Mouse (Mus musculus): ENCODE results near the gene Wdr89.

Gene Wdr89

GRCm38 (mm10) chr12:75668221-75668620, 1.1 kb downstream of the Wdr89 start:
- DNase-seq: no peak

GRCm38 (mm10) chr12:75666939-75667338, 2.4 kb downstream of the Wdr89 start:
- DNase-seq: no peak

DNA sequence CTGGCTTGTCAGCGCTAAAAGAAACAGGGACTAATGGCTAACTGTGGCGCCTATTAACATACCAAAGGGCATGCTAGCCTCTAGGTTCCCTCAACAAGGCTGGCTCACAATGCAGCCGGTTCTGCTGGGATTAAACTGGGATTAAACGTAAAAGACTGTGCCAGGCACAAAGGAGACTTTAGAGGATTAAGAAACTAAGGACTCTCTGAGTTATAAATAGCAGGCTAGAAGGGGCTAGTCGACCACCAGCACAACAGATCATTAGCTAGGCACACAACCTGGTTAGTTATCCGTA, 4.9 kb downstream of the Wdr89 start:
- peak; percentile 16 to 41 for DNase-seq

DNA sequence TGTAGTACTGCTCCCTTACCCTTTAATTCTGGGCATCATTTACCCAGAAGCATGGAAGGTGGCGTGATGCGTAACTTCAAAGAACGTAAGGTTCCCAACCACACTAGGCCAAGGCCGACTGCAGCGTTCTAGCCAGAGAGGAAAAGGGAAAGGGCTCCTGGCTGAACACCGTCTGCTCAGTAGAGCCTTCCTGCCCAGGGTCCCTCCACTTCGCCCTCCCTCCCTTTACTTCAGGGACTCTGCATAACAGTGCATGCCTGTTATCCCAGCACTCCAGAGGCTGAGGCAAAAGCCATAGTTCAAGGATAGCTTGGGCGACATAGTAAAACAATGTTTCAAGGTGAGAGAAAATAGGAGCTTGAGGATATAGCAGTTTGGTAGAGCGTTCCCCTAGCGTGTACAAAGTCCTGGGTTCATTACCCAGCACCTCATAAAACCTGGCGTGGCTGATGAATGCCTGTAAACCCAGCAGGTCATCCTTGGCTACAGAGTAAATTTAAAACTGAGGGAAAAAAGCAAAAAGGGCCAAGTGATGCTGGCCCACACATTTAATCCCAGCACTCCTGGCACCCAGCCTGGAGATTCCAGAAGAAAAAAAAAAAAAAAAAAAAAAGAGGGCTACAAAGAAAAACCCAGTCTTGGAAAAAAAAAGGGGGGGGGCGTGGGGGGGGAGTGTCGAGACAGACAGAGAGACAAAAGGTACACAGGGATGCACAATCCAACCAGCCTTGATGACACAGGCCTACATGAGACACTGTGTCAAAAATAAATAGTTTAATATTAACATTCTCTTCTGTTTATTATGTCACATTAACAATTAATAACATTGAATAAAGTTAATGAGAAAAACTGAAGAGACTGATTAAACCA, 5.5 kb downstream of the Wdr89 start:
- DNase-seq: peak; percentile 27 to 50

GRCm38 (mm10) chr12:75662376-75662775, 7.0 kb downstream of the Wdr89 start:
- DNase-seq: no peak

- DNase-seq: no peak
These were observed 10.9 kb downstream of the Wdr89 start for GRCm38 (mm10) chr12:75658403-75658802.

DNA sequence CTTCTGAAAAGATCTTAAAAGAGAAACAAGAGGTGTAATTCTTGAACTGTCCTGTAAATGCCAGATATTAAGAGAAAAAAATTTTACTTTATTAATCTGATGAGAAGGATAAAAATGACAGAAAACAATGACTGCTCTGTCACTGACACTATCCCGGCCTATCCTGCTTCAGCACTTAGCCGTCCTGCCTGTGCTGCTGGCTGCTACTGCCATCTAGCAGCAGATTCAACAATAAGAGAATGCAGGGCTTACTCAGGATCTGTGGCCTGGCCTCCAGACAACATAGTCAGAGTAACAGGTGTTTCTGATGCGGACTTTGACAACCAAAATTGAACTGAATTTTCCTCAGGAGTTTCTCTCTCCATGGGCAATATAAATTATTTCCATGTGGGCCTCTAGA, 12.8 kb downstream of the Wdr89 start:
- DNase-seq: peak; percentile 47 to 65

- no peak for DNase-seq
These were observed 15.0 kb downstream of the Wdr89 start for GRCm38 (mm10) chr12:75654247-75654801.

DNA sequence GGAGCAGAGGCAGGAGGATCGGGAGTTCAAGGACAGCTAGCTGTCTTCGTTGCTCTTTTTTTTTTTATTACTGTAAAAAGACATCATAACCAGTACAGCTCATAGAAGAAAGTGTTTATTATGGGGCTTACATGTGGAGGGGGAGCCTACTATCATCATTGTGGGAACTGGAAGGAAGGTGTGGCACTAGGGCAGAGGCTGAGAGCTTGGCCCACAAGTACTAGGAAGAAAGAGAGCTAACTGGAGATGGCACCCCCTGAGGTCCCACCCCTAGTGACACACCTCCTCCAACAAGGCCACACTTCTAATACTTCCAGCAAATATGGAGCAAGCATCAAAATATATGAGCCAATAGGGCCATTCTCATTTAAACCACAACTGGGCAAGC, 19.6 kb downstream of the Wdr89 start:
- DNase-seq: no peak

GRCm38 (mm10) chr12:75649058-75649705, 20.2 kb downstream of the Wdr89 start:
- no peak for DNase-seq

GRCm38 (mm10) chr12:75648281-75648680, 21.1 kb downstream of the Wdr89 start:
- DNase-seq: peak in 1 of 2 experiments; percentile 33

GRCm38 (mm10) chr12:75647663-75648062, 21.7 kb downstream of the Wdr89 start:
- DNase-seq: no peak

- DNase-seq: no peak
These were observed 23.6 kb downstream of the Wdr89 start for GRCm38 (mm10) chr12:75645780-75646179.

DNA sequence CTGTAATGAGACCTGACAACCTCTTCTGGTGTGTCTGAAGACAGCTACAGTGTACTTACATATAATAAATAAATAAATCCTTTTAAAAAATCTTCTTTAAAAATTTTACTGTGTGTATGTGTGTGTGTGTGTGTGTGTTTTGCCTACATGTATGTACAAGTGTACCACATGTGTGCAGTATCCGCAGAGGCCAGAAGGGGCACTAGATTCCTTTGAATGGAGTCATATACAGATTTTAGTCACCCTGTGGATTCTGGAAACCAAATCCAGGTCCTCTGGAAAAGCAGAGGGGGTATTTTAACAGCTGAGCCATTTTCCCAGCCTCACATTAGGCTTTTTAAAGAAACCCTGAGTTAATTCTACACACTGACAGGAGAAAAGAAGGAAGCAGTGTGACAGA, 27.6 kb downstream of the Wdr89 start:
- no peak for DNase-seq

GRCm38 (mm10) chr12:75638345-75638744, 31.0 kb downstream of the Wdr89 start:
- DNase-seq: no peak

DNA sequence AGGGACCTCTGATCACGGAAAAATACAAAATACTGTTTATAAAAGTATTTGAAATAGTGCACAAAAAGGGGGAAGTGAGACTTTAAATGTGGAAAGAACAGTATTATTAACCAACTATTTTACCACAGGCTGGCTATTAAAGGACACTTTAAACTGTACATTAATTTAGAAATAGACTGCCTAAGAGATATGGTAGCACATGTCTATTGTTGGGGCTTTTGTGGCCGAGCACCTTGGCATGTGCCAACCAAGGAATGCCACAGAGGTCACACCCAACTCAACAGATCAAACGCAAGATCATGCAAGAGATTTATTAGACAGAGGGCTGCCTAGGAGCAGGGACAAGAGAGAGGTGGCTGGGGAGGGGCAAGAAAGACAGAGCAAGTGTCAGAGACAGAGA, 32.2 kb downstream of the Wdr89 start:
- DNase-seq: no peak

- no peak for DNase-seq
These were observed 33.4 kb downstream of the Wdr89 start for GRCm38 (mm10) chr12:75635771-75636430.

DNA sequence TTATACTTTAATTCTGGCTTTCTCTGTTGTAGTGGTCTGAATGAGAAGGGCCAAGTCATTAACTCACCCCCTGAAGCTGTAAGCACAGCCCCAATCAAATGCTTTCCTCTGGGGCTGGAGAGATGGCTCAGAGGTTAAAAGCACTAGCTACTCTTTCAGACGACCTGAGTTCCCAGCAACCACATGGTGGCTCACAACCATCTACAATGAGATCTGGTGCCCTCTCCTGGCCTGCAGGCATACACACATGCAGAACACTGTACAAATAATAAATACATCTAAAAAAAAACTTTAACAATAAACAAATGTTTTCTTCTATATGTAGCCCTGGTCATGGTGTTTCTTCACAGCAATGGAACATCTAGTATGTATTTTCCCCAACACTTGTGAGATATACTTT, 39.7 kb downstream of the Wdr89 start:
- no peak for DNase-seq

- DNase-seq: no peak
These were observed 46.0 kb downstream of the Wdr89 start for GRCm38 (mm10) chr12:75623292-75623691.

- no peak for DNase-seq
These were observed 46.5 kb downstream of the Wdr89 start for GRCm38 (mm10) chr12:75622835-75623234.

GRCm38 (mm10) chr12:75616841-75617240, 52.5 kb downstream of the Wdr89 start:
- DNase-seq: peak in 1 of 2 experiments; percentile 11

- DNase-seq: peak; percentile 41 to 60
These were observed 53.1 kb downstream of the Wdr89 start for GRCm38 (mm10) chr12:75616158-75616791.

DNA sequence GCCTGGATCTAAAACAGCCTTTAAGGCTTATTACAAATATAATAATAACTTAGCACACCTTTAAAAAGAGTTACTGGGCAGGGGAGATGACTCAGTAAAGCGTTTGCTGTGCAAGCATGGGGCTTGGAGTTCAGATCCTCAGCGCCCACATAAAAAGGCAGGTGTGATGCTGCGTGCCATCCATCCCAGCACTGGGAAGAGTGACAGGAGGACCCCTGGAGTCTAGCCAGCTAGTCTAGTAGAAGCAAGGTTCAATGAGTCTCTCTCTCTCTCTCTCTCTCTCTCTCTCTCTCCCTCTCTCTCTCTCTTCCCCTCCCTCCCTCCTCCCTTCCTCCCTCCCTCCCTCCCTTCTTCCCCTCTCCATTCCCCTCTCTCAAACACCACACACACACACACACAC, 53.8 kb downstream of the Wdr89 start:
- peak in 1 of 2 experiments; percentile 11 for DNase-seq
